Mouse (Mus musculus): ENCODE data around the gene Adamts8. TPM values are rescaled to one million over a fixed set of nuclear protein-coding genes. Genes with fewer than 3 reads are reported as not detected.

Gene Adamts8
- total RNA-seq (2021), result 10 to 100 TPM; 14.8 to 16.2 TPM
- long read RNA-seq, experiment 1, transcript Adamts8-201 (9 exons, 3,631 nt), result major isoform, 27 of 34 reads
- long read RNA-seq, experiment 1, partial matches to known transcripts, result 6 of 34 reads
- long read RNA-seq, experiment 1, other reads (novel, unspliced or antisense), result 1 of 34 reads
- long read RNA-seq, experiment 2, transcript Adamts8-201 (9 exons, 3,631 nt), result major isoform, 38 of 50 reads
- long read RNA-seq, experiment 2, partial matches to known transcripts, result 7 of 50 reads
- long read RNA-seq, experiment 2, other reads (novel, unspliced or antisense), result 5 of 50 reads

GRCm38 (mm10) chr9:30942512-30943313, at the start of gene Adamts8:
TSS of gene Adamts8 (plus strand) at chr9:30942562.
- peak; percentile 50 to 71 for DNase-seq (ENCODE audit: low spot score in 2 of 2)

DNA sequence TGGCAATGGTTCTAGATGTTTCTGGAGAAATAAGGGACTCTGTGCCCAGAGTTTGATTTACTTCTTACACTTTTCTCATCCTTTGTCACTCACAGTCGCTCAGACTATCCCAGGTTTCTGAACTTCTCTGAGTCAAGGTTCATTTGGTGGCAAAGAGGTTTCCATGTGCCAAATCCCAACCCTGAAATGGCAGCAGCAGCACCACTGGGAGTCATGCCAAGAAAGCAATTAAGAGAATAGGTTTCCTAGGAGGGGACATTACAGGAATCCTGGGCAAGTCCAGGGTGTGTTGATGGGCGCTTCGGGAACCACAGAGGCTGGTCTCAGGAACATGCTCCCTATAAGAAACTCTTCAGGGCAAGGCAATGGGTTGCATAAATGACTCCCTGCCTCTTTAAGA, 46.7 kb upstream of the Adamts8 start:
- peak in 1 of 2 experiments; percentile 4 for DNase-seq (ENCODE audit: low spot score in 2 of 2)

DNA sequence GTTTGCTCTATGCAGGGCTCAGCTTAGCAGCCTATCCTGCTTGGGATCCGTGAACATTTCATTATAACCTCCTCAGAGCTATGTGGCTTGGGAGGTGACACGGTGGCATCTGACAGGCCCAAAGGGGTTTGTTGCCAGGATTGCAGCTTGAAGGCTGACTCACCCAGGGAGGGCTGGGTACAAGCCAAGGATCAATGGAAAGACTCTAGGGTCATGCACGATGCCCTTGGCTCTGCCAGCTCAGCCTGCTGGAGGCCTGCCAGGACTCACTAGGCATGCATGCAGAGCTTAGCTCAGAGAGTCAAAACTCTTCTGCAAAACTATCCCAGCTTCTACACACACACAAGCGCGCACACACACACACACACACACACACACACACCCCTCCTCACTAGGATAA, 45.6 kb upstream of the Adamts8 start:
- peak; percentile 58 to 81 for DNase-seq (ENCODE audit: low spot score in 2 of 2)

- peak in 1 of 2 experiments; percentile 6 for DNase-seq (ENCODE audit: low spot score in 2 of 2)
Observed at GRCm38 (mm10) chr9:30897169-30897568, 45.2 kb upstream of the Adamts8 start.

DNA sequence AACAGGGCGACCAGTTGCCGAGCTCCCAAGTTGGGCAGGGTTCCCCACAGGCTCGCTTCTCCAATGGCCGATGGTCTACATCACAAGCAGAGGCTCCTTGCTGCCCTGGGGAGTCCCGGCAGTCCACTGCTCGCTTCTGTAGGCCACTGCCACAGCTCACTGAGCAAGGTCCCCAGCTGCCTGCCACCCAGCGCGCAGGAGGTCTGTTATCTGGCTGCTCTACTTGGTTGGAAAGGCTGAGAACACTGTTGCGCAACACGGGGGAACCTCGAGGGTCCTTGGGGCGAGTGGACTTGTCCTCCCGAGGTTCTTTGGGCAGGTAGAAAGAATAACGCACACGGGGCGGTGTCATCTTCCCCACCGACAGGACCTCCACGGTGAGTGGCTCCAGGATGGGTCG, 40.2 kb upstream of the Adamts8 start:
- DNase-seq (ENCODE audit: low spot score in 2 of 2), result no peak

DNA sequence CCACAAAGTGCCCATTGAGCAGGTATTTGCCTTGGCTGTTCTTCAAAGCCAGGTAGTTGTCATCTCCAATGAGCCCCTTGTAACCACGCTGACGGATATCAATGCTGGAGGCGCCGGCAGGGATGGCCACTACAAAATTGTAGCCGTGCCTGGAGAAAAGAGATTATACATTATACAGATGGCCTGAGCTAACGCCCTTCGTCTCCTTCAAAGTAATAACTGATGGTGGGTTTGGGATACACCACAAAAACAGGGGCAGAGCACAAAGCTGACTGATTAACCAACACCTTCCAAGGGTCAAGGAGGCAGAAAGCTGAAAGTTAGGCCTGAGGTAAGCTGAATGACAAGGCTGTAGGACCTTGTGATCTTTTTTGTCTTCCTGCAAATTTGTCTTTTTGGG, 39.7 kb upstream of the Adamts8 start:
- no peak for DNase-seq (ENCODE audit: low spot score in 2 of 2)

GRCm38 (mm10) chr9:30903266-30903665, 39.1 kb upstream of the Adamts8 start:
- DNase-seq (ENCODE audit: low spot score in 2 of 2), result no peak

GRCm38 (mm10) chr9:30905861-30906260, 36.5 kb upstream of the Adamts8 start:
- no peak for DNase-seq (ENCODE audit: low spot score in 2 of 2)

DNA sequence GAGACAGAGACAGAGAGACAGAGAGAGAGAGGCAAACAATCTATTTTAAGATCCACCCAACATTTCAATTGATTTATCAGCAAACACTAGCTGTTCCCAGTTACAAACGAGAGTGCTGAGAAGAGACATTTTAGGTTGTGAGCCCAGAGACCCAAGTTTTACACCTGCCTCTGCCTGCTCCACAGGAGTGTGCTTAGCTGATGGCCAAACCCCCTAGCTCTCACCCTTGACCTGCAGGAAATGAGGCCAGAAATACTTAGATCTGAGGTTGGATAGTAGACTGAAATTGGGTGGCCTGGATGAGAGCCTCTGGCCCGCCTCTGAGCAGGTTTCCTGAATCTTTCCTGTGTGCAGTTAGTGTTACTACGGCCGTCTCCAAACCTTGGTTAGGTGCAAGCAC, 35.9 kb upstream of the Adamts8 start:
- no peak for DNase-seq (ENCODE audit: low spot score in 2 of 2)

- DNase-seq (ENCODE audit: low spot score in 2 of 2), result no peak
Observed at GRCm38 (mm10) chr9:30907677-30908295, 34.6 kb upstream of the Adamts8 start.

DNA sequence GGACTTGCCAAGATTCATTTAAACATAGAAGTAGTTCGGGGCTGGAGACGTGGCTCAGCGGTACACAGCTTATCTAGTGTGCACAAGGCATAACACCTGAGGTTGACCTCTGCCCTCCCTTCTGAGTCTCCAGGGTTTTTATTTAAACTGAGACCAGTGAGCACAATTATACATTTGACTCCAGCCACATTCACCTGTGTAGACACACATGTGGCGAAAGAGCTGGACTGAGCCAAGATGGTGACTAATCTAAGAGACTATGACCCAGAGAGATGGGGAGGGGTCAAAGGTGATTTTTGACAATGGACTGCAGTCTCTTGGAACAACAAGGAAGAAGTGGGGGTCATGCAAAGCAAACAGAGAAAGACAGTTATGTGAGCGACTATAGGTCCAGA, 34.1 kb upstream of the Adamts8 start:
- DNase-seq (ENCODE audit: low spot score in 2 of 2), result no peak

- DNase-seq (ENCODE audit: low spot score in 2 of 2), result no peak
Observed at GRCm38 (mm10) chr9:30908973-30909372, 33.4 kb upstream of the Adamts8 start.

GRCm38 (mm10) chr9:30910491-30910890, 31.9 kb upstream of the Adamts8 start:
- DNase-seq (ENCODE audit: low spot score in 2 of 2), result no peak

- DNase-seq (ENCODE audit: low spot score in 2 of 2), result no peak
Observed at GRCm38 (mm10) chr9:30912161-30912560, 30.2 kb upstream of the Adamts8 start.

DNA sequence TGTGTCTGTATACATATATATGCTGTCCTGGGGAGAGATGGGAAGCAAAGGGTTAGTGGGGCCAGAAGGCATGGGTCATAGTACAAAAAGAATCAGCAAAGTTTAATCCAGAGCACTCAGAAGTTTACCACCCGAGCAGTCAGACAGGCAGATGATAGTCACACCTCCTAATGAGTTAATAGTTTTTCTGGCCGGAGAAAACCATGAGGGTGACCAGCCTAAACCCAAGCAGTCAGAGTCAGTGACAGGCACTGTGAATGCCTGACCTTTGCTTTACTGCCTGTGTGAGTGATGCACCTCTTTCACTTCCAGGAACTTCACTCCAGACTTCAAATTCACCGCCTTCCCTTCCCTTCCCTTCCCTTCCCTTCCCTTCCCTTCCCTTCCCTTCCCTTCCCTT, 28.9 kb upstream of the Adamts8 start:
- no peak for DNase-seq (ENCODE audit: low spot score in 2 of 2)

DNA sequence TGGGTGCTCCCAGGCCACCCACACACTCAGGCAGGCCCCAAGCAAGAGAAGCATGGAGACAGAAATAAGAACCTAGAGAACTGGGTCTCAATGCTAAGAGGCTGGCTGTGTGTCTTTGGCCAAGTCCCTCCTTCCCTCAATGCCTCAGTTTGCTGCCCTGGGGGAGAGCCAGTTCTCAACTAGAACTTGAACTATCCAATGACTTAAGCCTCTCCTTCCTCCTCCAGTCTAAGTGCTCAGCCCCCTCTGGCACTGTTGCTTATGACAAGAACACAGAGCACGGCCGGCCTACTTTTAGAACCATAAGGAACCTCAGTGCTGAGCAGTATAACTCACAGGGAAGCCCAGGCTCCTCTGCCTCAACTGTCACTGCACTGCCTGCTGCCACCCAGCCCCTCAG, 28.1 kb upstream of the Adamts8 start:
- DNase-seq (ENCODE audit: low spot score in 2 of 2), result peak in 1 of 2 experiments; percentile 37

- DNase-seq (ENCODE audit: low spot score in 2 of 2), result no peak
Observed at GRCm38 (mm10) chr9:30916266-30916968, 25.9 kb upstream of the Adamts8 start.

- peak; percentile 20 to 47 for DNase-seq (ENCODE audit: low spot score in 2 of 2)
Observed at GRCm38 (mm10) chr9:30918466-30919356, 23.7 kb upstream of the Adamts8 start.

- DNase-seq (ENCODE audit: low spot score in 2 of 2), result peak; percentile 24 to 57
Observed at GRCm38 (mm10) chr9:30919686-30920085, 22.7 kb upstream of the Adamts8 start.

GRCm38 (mm10) chr9:30920736-30921135, 21.6 kb upstream of the Adamts8 start:
- peak; percentile 31 to 66 for DNase-seq (ENCODE audit: low spot score in 2 of 2)
